Mouse (Mus musculus): Measurements from ENCODE around the gene H6pd. TPM values are rescaled to one million over a fixed set of nuclear protein-coding genes. Genes with fewer than 3 reads are reported as not detected.
A peak's percentile ranks its signal among the peaks of the same experiment; 100 is the strongest.
"Not testable (repeated sequence)": the region's sequence is repeated elsewhere in the genome, so short reads cannot be mapped to it uniquely, and the experiment has no call there.

H6pd gene
- 5.8 and 9.0 TPM in 2 replicates for polyA plus RNA-seq (2016; fragmentation: Nextera tagmentation; extraction: Ambion mirVana)

GRCm38 (mm10) chr4:150008853-150009586, at the start of gene H6pd:
Gene H6pd (minus strand): TSS chr4:150009023.
- 0 out of 2 replicates have a peak, but pooled peaks cover 2% of the 10 kb centered on the region for H3K36me3 ChIP-seq
- H3K27ac ChIP-seq: peak within 1 kb of the TSS; percentile 97
- peaks cover 8% of the 10 kb centered on the region; the same call in 1 of the 2 replicates for H3K27me3 ChIP-seq (ENCODE audit: insufficient read depth, poor library complexity, severe bottlenecking)
- H3K4me1 ChIP-seq: peaks cover 39% of the 10 kb centered on the region
- H3K4me3 ChIP-seq: peak within 1 kb of the TSS; percentile 85
- peak; percentile 94 for DNase-seq (ENCODE audit: low spot score)
- 4% methylated on average over 52 of the region's 52 CpGs for WGBS
- no peaks in the 10 kb centered on the region for H3K9me3 ChIP-seq

DNA sequence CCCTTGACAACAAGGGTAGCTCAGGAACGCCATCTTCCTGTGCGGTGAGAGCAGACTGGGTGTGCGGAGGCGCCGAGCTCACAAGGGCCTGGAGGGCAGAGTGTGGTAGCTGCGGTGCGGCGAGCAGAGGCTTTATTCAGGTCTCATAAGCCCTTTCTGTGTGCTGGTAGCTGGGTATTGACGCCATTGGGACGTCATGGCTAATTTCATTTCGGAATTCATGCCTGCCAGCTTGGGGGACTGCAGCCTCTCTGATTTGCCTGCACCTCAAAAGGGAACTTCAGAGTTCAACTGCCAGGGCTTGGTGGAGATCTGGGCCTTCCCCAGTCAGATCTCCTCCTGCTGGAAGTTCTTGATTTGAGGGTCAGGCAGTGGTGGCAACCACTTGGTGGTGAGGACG, 48.9 kb upstream of the H6pd start:
- Histone ChIP-seq H3K4me3 (no peak overlapping the region), H3K27me3 (ENCODE audit: insufficient read depth, poor library complexity, severe bottlenecking) (peaks cover 20% of the 10 kb centered on the region), H3K27ac (no peak overlapping the region), H3K36me3 (0 out of 2 replicates have a peak, but pooled peaks cover 9% of the 10 kb centered on the region), H3K9me3 (no peaks in the 10 kb centered on the region), H3K4me1 (peaks cover 32% of the 10 kb centered on the region)
- 86% methylated on average over 12 of the region's 12 CpGs for WGBS
- DNase-seq (ENCODE audit: low spot score): no peak

DNA sequence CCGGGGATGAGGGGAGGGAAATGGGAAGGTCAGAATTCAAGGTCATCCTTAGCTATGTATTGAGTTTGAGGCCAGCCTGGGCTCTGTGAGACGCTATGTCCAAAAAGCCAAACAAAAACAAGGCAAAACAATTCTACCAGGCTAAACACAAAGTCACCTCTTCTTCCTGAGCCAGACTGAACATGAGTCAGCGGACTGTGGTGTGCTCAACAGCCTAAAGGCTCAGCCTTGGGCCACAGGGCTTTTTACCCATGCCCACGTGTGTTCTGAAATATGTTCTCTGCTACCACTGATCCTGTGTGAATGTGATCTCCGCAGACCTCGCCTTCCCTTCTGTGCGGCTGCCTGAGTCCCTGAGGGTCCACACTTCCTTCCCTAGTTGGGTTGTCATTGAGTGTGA, 47.3 kb upstream of the H6pd start:
- Histone ChIP-seq H3K4me3 (no peak overlapping the region), H3K36me3 (0 out of 2 replicates have a peak, but pooled peaks cover 5% of the 10 kb centered on the region), H3K27ac (no peak overlapping the region), H3K27me3 (ENCODE audit: insufficient read depth, poor library complexity, severe bottlenecking) (peaks cover 25% of the 10 kb centered on the region), H3K4me1 (peaks cover 29% of the 10 kb centered on the region), H3K9me3 (no peaks in the 10 kb centered on the region)
- no peak for DNase-seq (ENCODE audit: low spot score)
- WGBS: 86% methylated on average over 7 of the region's 7 CpGs

GRCm38 (mm10) chr4:150052380-150052779, 43.6 kb upstream of the H6pd start:
- H3K4me3 ChIP-seq: no peak overlapping the region
- no peak for DNase-seq (ENCODE audit: low spot score)
- 78% methylated on average over 3 of the region's 3 CpGs for WGBS
- H3K9me3 ChIP-seq: no peaks in the 10 kb centered on the region
- H3K36me3 ChIP-seq: 0 out of 2 replicates have a peak, but pooled peaks cover 5% of the 10 kb centered on the region
- no peak overlapping the region for H3K27ac ChIP-seq
- peaks cover 44% of the 10 kb centered on the region for H3K4me1 ChIP-seq
- H3K27me3 ChIP-seq (ENCODE audit: insufficient read depth, poor library complexity, severe bottlenecking): peaks cover 57% of the 10 kb centered on the region

DNA sequence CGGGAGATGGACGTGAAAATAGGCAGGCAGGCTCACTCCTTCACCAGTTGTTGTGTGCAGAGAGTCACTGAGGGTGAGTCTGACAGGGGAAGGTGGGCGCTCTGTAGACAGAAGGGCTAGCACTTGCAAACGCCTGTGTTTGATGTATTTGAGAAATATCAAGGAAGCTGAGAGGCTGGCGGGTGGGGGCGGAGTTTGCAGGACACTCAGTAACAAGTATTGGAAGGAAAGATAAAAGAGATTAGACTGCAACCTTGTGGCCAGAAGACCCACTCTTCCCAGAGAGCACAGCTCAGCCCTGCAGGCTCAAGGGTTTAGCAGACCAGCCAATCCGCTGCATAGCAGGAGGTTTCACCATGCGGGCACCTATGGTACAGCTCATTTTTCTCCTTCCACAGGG, 42.7 kb upstream of the H6pd start:
- WGBS: 64% methylated on average over 8 of the region's 8 CpGs

GRCm38 (mm10) chr4:150049564-150050226, 40.9 kb upstream of the H6pd start:
- Histone ChIP-seq H3K4me3 (peak overlapping the region; percentile 68), H3K36me3 (no peaks in the 10 kb centered on the region), H3K27me3 (ENCODE audit: insufficient read depth, poor library complexity, severe bottlenecking) (peaks cover 83% of the 10 kb centered on the region), H3K4me1 (peaks cover 31% of the 10 kb centered on the region), H3K9me3 (no peaks in the 10 kb centered on the region), H3K27ac (no peak overlapping the region)
- no peak for DNase-seq (ENCODE audit: low spot score)
- WGBS: 18% methylated on average over 13 of the region's 13 CpGs

More for the DNA sequence above, 42.7 kb upstream of the H6pd start:
- Histone ChIP-seq H3K27me3 (ENCODE audit: insufficient read depth, poor library complexity, severe bottlenecking) (peaks cover 65% of the 10 kb centered on the region), H3K4me1 (peaks cover 45% of the 10 kb centered on the region), H3K9me3 (no peaks in the 10 kb centered on the region), H3K27ac (no peak overlapping the region), H3K4me3 (no peak overlapping the region), H3K36me3 (no peaks in the 10 kb centered on the region)
- no peak for DNase-seq (ENCODE audit: low spot score)

- Histone ChIP-seq H3K36me3 (no peaks in the 10 kb centered on the region), H3K4me3 (peak overlapping the region; percentile 68), H3K4me1 (peaks cover 31% of the 10 kb centered on the region), H3K27me3 (ENCODE audit: insufficient read depth, poor library complexity, severe bottlenecking) (peaks cover 80% of the 10 kb centered on the region), H3K27ac (peak overlapping the region; percentile 73), H3K9me3 (no peaks in the 10 kb centered on the region)
- no peak for DNase-seq (ENCODE audit: low spot score)
- WGBS: 14% methylated on average over 15 of the region's 15 CpGs
Measured at GRCm38 (mm10) chr4:150049157-150049513, 40.3 kb upstream of the H6pd start.

DNA sequence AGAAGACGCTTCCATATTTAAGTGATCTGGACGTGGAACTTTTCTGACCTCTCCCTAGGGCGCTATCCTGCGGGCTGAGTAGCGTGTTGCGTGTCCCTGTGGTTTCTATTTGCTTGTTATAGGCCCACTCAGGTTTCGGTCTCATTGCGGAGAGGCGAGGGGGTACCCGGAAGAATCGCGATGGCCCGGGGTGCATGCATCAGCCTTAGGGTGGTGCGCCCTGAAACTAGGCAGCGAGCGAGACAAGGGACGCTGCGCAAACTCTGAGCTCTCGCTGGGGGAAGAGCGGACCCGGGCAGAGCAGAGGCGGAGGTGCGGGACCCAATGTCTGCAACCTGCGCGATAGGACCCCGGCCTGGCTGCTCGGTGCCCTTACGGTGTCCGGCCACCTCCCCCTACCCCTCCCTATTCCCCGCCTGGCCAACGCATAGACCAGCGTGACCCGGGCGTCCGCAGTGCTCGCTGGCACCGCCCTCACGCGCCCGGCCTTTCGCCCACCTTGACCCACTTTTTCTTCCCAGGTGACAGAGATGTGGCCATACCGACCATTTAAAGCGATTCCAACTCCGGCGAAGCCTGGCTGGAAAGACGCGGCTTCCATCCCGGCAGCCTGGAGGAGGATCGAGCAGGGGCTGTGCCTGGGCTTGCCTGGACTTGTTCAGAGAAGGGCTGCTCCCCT, 39.8 kb upstream of the H6pd start:
- under 1% methylated on average over 49 of the region's 49 CpGs for WGBS
- Histone ChIP-seq H3K27ac (peak overlapping the region; percentile 73), H3K9me3 (no peaks in the 10 kb centered on the region), H3K36me3 (no peaks in the 10 kb centered on the region), H3K4me3 (peak overlapping the region; percentile 68), H3K27me3 (ENCODE audit: insufficient read depth, poor library complexity, severe bottlenecking) (peaks cover 80% of the 10 kb centered on the region), H3K4me1 (peaks cover 31% of the 10 kb centered on the region)
- DNase-seq (ENCODE audit: low spot score): no peak

DNA sequence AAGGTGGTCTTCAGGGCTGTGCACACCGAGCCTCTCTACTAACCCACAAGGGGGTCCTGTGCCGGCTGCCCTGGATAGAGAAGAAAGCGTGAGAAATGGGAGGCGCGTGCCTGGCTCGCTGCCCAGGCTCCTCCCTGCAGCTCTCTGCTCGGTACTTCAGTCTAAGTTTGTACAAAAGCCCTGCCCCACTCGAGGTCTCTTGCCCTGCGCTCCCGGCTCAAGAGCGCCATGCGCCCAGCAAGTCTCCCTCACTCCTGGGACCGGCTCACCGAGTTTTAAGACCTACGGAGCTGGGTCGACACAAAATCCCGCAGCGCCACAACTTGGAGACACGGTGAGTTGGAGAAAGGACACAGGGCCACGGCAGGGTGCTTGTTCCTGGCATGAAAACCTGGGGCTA, 39.2 kb upstream of the H6pd start:
- Histone ChIP-seq H3K4me3 (peak overlapping the region; percentile 68), H3K27me3 (ENCODE audit: insufficient read depth, poor library complexity, severe bottlenecking) (peaks cover 75% of the 10 kb centered on the region), H3K36me3 (no peaks in the 10 kb centered on the region), H3K4me1 (peaks cover 31% of the 10 kb centered on the region), H3K27ac (peak overlapping the region; percentile 73), H3K9me3 (no peaks in the 10 kb centered on the region)
- under 1% methylated on average over 20 of the region's 20 CpGs for WGBS
- no peak for DNase-seq (ENCODE audit: low spot score)

DNA sequence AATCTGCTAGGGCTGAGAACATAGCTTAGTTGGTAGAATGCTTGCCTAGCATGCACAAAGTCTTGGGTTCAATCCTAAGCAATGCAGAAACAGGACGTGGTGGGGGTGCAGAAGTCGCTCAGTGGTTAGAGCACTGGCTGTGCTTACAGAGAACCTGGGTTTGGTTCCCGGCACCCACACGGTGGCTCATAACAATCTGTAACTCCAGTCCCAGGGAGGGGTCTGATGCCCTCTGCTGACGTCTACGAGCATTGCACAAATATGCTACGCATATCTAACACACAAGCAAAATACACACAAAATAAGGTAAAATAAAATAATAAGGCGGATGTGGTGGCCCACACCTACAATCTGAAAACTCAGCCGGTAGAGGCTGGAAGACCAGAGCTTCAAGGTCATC, 34.8 kb upstream of the H6pd start:
- DNase-seq (ENCODE audit: low spot score): no peak
- Histone ChIP-seq H3K27me3 (ENCODE audit: insufficient read depth, poor library complexity, severe bottlenecking) (peaks cover 50% of the 10 kb centered on the region), H3K36me3 (no peaks in the 10 kb centered on the region), H3K4me3 (no peak overlapping the region), H3K4me1 (peaks cover 14% of the 10 kb centered on the region), H3K27ac (no peak overlapping the region), H3K9me3 (no peaks in the 10 kb centered on the region)
- 90% methylated on average over 9 of the region's 9 CpGs for WGBS

GRCm38 (mm10) chr4:150041346-150042110, 32.7 kb upstream of the H6pd start:
- WGBS: 70% methylated on average over 10 of the region's 10 CpGs
- Histone ChIP-seq H3K4me3 (no peak overlapping the region), H3K9me3 (no peaks in the 10 kb centered on the region), H3K27me3 (ENCODE audit: insufficient read depth, poor library complexity, severe bottlenecking) (peaks cover 40% of the 10 kb centered on the region), H3K36me3 (no peaks in the 10 kb centered on the region), H3K4me1 (no peaks in the 10 kb centered on the region), H3K27ac (no peak overlapping the region)
- no peak for DNase-seq (ENCODE audit: low spot score)

DNA sequence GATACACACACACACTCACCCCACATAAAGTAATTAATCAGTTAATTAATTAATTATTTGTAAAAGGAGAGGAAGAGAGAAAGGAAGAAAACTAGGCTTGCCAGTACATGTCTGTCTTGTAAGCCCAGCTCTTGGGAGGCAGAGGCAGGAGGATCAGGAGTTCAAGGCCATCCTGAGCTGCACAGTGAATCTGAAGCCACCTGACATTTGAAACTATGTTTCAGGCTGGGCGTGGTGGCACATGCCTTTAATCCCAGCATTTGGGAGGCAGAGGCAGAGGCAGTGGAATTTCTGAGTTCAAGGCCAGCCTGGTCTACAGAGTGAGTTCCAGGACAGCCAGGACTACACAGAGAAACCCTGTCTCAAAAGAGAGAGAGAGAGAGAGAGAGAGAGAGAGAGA, 32.0 kb upstream of the H6pd start:
- 58% methylated on average over 1 of the region's 1 CpGs for WGBS
- not testable (repeated sequence) for H3K36me3 ChIP-seq; H3K9me3 ChIP-seq; H3K27ac ChIP-seq; DNase-seq (ENCODE audit: low spot score); H3K4me1 ChIP-seq; H3K4me3 ChIP-seq
- H3K27me3 ChIP-seq (ENCODE audit: insufficient read depth, poor library complexity, severe bottlenecking): peaks cover 33% of the 10 kb centered on the region

Data from heart, embryonic 10.5 days (tissue).